Mouse (Mus musculus) fibroblast of lung, adult 2 months (primary cell): ENCODE results near the gene Rrn3.
"Not testable (repeated sequence)": the region's sequence is repeated elsewhere in the genome, so short reads cannot be mapped to it uniquely, and the experiment has no call there.

Source experiments
- DNase-seq: peaks from one replicate; pipeline ENCODE4 v3.0.0-alpha.2; 2011; ENCODE audit warnings: low read depth

Rrn3 gene

GRCm38 (mm10) chr16:13785932-13786331 is 5.4 kb downstream of the Rrn3 start:
- DNase-seq = no peak

DNA sequence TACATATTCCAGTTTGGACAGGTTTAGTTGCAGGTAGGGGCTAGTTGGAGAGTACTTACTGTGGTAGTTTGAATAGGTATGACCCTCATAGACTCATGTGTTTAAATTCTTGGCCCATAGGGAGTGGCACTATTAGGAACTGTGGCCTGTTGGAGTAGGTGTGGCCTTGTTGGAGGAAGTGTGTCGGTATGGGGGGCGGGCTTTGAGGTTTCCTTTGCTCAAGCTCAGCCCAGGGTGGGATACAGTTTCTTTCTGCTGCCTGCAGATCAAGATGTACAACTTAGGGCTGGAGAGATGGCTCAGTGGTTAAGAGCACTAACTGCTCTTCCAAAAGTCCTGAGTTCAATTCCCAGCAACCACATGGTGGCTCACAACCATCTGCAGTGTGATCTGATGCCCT is 12.9 kb downstream of the Rrn3 start:
- not testable (repeated sequence) for DNase-seq

DNA sequence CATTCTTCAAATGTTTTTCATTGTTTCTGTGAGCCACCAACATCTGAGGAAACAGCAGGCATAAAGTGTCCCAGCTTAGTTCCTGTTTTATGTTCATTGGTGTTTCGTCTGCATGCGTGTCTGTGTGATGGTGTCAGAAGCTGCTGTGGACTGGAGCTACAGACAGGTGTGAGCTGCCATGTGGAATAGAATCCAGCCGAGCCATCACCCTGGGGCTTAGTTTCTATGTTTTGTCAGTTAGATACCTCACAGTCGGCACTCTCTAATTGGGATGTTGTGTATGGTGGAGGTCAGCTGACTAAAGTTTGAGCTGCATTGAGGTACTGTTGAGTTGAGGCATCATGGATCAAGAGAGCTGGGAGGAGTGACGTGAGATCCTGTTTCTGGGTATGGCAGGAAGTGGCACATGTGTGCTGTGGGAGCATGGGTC is 16.3 kb downstream of the Rrn3 start:
- DNase-seq = no peak

- DNase-seq = no peak
Observed at GRCm38 (mm10) chr16:13801231-13801630, 20.7 kb downstream of the Rrn3 start.

DNA sequence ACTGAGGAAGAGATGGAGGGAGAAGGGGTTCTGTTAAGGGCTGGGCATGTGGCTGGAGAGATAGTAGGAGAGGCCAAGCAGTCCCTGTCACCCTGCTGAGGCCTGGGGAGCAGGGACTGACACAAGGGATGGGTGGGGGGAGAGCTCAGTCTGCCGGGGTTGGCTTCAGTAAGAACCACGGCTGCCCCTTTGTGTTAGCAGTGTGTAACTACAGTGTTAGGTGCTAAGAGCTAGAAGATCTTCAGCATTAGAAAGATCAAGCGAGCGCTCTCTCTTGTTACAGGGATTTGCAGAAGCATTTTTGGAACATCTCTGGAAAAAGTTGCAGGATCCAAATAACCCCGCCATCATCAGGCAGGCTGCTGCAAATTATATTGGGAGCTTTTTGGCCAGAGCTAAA is 24.2 kb downstream of the Rrn3 start:
- no peak for DNase-seq

GRCm38 (mm10) chr16:13807616-13808015 is 27.1 kb downstream of the Rrn3 start:
- DNase-seq = no peak

- no peak for DNase-seq
Observed at GRCm38 (mm10) chr16:13808410-13808809, 27.9 kb downstream of the Rrn3 start.

DNA sequence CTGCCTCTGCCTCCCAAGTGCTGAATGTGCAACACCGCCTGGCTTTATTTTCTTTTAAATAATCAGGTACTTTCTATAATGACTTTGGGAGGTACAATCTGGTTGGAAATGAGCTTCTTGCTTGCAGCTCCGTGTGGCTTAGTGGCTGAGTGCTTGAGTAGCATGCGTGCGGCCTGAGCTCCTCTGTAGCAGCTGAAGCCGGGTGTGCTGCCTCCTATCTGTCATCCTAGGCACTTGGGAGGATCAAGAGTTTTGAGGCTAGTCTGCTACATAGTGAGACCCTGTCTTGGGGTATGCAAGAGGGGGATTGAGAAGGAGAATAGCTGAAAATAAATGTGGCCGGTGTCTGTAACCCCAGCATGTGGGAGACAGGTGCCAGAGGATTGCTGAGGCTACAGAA is 31.6 kb downstream of the Rrn3 start:
- DNase-seq = no peak

- no peak for DNase-seq
Observed at GRCm38 (mm10) chr16:13813200-13813599, 32.7 kb downstream of the Rrn3 start.

GRCm38 (mm10) chr16:13818560-13819393 is 38.3 kb downstream of the Rrn3 start, which contains the start of gene Ntan1:
Ntan1 (plus strand) TSS chr16:13818845.
- peak; percentile 91 for DNase-seq

DNA sequence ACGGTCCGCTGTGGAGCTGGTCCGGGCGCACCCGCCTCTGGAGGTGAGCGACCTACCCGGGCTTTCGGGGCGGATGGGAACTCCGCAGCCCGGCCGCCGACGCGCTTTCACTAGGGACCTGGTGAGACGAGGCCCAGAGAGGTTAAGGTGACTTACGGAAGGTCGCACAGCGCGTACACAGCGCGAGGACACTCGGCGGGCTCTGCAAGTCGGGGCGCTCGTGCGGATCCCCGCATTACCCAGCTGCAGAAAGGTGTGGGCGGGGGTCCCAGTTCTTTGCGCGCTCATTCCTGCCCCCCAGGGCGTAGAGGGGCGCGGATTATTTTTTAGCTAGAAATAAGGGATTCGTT is 38.9 kb downstream of the Rrn3 start:
- DNase-seq = no peak

- DNase-seq = peak; percentile 7
Observed at GRCm38 (mm10) chr16:13819806-13820500, 39.4 kb downstream of the Rrn3 start.

GRCm38 (mm10) chr16:13820771-13821170 is 40.3 kb downstream of the Rrn3 start:
- no peak for DNase-seq

- DNase-seq = peak; percentile 39
Observed at GRCm38 (mm10) chr16:13825781-13826490, 45.4 kb downstream of the Rrn3 start.

GRCm38 (mm10) chr16:13826511-13826910 is 46.0 kb downstream of the Rrn3 start:
- peak; percentile 40 for DNase-seq

DNA sequence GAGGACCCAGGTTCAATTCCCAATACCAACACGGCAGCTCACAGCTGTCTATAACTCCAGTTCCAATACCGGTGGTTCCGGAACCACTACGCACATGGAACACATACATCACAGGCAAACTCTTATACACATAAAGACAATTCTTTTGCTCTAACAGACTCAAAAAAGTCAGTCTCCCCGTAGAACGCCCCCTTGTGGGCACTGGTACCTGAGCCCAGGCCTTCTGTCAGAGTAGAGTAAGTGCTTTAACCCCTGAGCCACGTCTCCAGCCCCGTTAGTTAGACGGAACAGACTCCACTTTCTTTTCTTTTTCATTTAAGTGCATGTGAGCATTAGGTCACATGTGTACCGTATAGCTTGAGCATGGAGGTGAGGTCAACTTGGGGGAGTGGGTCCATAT is 49.9 kb downstream of the Rrn3 start:
- no peak for DNase-seq

DNA sequence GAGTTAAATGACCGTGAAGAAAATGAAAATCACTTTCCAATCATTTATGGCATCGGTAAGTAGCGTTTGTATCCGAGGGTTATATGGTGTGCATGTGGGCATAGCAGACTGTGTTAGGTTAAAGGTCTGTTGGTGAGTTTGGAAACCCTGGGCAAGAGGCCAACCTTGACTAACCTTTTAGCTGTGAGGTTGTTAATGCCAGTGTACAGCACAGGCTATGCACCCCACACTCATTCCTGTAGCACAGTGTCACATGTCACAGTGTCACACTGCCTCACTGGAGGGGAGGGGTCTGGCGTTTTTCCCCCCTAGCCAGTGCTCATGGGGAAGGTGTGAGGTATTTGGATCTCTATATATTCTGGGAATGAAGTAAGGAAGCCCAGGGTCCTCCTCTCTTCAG is 51.1 kb downstream of the Rrn3 start:
- no peak for DNase-seq

- no peak for DNase-seq
Observed at GRCm38 (mm10) chr16:13834382-13834781, 53.9 kb downstream of the Rrn3 start.

- no peak for DNase-seq
Observed at GRCm38 (mm10) chr16:13840056-13840455, 59.5 kb downstream of the Rrn3 start.

DNA sequence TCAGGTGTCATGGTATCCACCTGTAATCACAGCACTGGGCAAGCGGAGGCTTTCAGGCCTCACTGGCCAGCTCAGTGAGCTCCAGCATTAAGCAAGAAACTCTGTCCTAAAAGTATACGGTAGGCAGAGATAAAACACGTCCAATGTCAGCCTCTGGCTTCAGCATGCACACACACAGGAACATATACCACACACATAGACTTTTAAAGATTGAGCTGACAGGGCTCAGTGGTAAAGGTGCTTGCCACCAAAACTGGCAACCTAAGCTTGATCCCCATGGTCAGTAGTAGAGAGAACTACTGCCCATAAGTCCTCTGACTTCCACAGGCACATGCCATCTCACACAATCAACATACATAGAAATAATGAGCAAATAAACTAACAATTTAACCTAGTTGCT is 60.4 kb downstream of the Rrn3 start:
- no peak for DNase-seq

DNA sequence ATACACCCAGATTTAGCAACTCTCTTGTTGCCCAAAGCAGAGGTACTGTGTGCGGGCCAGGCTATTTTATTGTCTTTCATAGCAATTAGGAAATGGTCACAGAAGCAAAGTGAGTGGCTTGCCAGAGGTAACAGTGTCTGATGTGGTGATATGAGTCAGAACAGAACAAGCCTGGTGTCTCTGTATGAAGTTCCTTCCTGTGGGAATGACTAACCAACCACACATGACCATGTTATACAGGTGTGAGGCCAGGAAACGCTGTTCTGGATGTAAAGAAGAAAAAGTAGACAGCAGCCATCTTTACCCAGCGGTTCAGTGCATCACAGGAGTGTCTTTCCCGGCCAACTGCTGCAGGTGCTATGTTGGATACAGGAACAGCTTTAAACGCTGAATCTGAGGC is 64.5 kb downstream of the Rrn3 start:
- no peak for DNase-seq

GRCm38 (mm10) chr16:13846675-13847074 is 66.2 kb downstream of the Rrn3 start:
- DNase-seq = no peak

DNA sequence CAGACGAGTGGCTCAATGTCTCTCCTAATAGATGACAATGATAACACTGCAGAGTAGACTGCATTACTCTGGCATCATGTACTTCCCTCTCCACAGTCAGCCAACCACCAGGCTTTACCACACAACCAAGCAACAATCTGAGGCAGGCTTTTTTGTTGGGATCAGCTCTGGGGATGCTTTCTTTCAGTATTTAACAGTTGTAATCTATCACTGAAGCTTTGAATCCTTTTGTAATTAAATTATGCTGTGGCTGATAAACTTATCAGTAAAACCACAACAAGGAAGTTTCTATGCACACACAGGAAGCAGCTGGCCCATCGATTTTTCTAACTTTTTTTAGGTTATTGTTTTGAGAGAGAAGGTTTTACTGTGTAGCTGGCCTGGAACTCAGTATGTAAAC is 67.8 kb downstream of the Rrn3 start:
- no peak for DNase-seq
